Mouse (Mus musculus) cortical plate, adult 2 months (tissue): Measurements from ENCODE around the gene Rasip1.

ENCODE experiments used
- CTCF ChIP-seq: fragments of 200-500 bp; IDR thresholded peaks from 2 replicates; pipeline ENCODE4 v1.5.1; 2011; ENCODE audit warnings: mild to moderate bottlenecking, control low read depth, low read length; ENCODE audit not compliant: insufficient read depth; ENCODE audit errors: extremely low read depth
- POLR2A ChIP-seq: fragments of 200-500 bp; IDR thresholded peaks from 2 replicates; pipeline ENCODE4 v1.6.1; 2011; ENCODE audit warnings: mild to moderate bottlenecking, low read length, control low read depth; ENCODE audit not compliant: insufficient read depth; ENCODE audit errors: extremely low read depth

- no peak for TF ChIP-seq CTCF
- no peak for TF ChIP-seq POLR2A
These were observed 38.2 kb downstream of the Rasip1 start for GRCm38 (mm10) chr7:45665303-45666138.
